Mouse (Mus musculus) adipose tissue, adult 10 weeks (tissue): Measurements from ENCODE around the gene Slc39a11. TPM values are rescaled to one million over a fixed set of nuclear protein-coding genes. Genes with fewer than 3 reads are reported as not detected.

ENCODE experiments used
- polyA plus RNA-seq: library from polyadenylated mRNA; stranded (reverse); fragments of 350-450 nt; fragmentation: Illumina TruSeq; extraction: RNeasy Lipid Tissue Mini Kit (QIAGEN cat#74804); gene quantifications from one replicate; pipeline ENCODE4 v1.2.3, GENCODE M21; 2014; ENCODE audit warnings: low read depth, low replicate concordance

The Slc39a11 gene
- 22.4 TPM for polyA plus RNA-seq

DNA sequence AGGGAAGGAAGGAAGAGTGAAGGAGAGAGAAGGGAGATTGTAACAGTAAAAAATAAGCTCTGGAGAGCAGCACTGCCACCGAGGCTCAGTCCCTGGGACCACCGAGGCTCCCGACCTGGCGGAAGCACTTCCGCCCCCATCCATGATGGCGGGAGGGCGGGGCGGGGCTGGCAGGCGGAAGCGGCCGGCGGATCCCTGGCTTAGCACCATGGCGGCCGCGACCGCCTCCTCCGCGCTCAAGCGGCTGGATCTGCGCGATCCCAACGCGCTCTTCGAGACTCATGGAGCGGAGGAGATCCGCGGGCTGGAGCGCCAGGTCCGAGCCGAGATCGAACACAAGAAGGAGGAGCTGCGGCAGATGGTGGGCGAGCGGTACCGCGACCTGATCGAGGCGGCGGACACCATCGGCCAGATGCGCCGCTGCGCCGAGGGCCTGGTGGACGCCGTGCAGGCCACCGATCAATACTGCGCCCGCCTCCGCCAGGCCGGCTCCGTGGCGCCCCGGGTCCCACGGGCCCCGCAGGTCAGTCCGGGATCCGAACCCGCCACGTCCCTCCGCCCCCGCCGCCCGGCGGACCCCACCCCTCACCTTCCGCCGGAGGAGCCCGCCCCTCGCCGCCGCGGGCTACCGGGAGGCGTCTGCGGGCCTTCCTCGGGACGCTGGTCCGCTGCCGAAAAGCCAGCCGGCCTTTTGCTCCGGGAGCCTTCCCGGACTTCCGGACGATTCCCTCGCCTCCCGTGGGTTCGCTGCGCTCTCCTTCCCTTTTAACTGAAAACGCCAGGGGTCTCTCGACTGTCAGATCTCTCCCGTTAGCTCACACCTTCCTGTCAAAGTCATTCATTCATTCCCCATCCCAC lies at the start of gene Slc39a11:
Slc39a11 (minus strand) TSS at position 727 of the 858 bp plus-strand sequence.

DNA sequence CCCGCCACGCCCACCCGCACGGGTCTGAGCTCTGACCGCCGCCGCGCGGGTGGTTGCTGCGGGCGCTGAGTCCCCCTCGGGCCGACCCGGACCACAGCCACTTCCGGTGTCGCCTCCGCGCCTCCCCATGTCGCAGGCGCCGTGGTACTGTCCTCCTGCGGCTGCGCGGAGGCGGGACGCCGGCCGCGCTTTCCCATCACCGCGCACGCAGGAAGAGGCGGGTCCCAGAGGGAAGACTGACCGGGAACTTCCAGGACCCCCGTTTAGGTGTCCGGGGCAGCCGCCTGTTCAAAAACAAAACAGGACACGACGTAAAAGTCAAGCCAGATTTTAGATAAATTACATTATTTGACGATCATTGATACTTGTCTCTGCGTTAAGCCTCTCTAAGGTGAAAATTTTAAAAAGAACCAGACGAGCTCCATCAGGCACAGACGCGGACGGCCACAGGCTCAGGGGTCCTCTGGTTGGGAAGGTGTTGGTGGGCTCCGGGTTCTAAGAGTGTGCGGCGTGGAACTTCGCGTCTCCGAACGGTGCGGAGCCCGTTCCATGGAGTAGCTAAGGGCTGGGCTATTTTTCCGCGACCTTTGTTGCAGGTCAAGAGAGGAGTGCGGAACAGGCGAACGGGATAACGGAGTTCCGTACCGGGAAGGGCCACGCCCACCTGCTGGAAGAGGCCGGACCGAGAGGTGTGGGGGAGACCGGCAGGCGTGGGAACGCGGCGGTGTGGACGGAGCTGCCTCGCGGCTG lies 34.3 kb upstream of the Slc39a11 start, which contains the start of the genes Fam104a and D11Wsu47e:
Fam104a (minus strand) TSS at position 199 of the 750 bp plus-strand sequence.
D11Wsu47e (plus strand) TSS at position 456 of the 750 bp plus-strand sequence.

GRCm38 (mm10) chr11:113648690-113649352 lies 1.1 kb downstream of the Slc39a11 start, which contains the start of gene Cog1:
Gene Cog1 (plus strand): TSS chr11:113649169.

GRCm38 (mm10) chr11:113618672-113619419 lies 31.0 kb downstream of the Slc39a11 start, which contains the start of gene Sstr2:
Gene Sstr2 (plus strand): TSS chr11:113619342.

Other genes with a start within 250 kb of the Slc39a11 start
- not detected for gene Sstr2, start 30.7 kb downstream of the Slc39a11 start, polyA plus RNA-seq
- gene Cog1, start 910 bp downstream of the Slc39a11 start, polyA plus RNA-seq: 40.3 TPM
- 18.7 TPM for gene Fam104a, start 34.1 kb upstream of the Slc39a11 start, polyA plus RNA-seq
- gene D11Wsu47e, start 34.3 kb upstream of the Slc39a11 start, polyA plus RNA-seq: 20.7 TPM
- 6.7 TPM for gene Cpsf4l, start 59.9 kb upstream of the Slc39a11 start, polyA plus RNA-seq
- 61.0 TPM for gene Cdc42ep4, start 101.8 kb upstream of the Slc39a11 start, polyA plus RNA-seq